Mouse (Mus musculus) olfactory bulb, adult 2 months (tissue): ENCODE results near the gene Rorc. TPM values are rescaled to one million over a fixed set of nuclear protein-coding genes. Genes with fewer than 3 reads are reported as not detected.
A peak's percentile ranks its signal among the peaks of the same experiment; 100 is the strongest.

Experiments
- H3K27ac ChIP-seq: fragments of 200-500 bp; 2 replicates; pipeline ENCODE4 v1.5.1; 2012; ENCODE audit warnings: low read depth, low read length; ENCODE audit not compliant: insufficient read depth
- H3K4me1 ChIP-seq: fragments of 200-500 bp; 2 replicates; pipeline ENCODE4 v1.6.1; 2012; ENCODE audit warnings: low read length; ENCODE audit not compliant: control insufficient read depth, insufficient read depth
- H3K4me3 ChIP-seq: fragments of 200-500 bp; 2 replicates; pipeline ENCODE4 v1.5.1; 2012; ENCODE audit warnings: mild to moderate bottlenecking, low read depth, low read length, moderate library complexity; ENCODE audit not compliant: insufficient read depth
- CTCF ChIP-seq: fragments of 200-500 bp; IDR thresholded peaks from 2 replicates; pipeline ENCODE4 v1.5.1; 2012; ENCODE audit warnings: low read depth, mild to moderate bottlenecking, low read length, moderate library complexity; ENCODE audit not compliant: insufficient read depth
- POLR2A ChIP-seq: fragments of 200-500 bp; IDR thresholded peaks from 2 replicates; pipeline ENCODE4 v1.6.1; 2012; ENCODE audit warnings: mild to moderate bottlenecking, low read depth, low read length, moderate library complexity; ENCODE audit not compliant: insufficient read depth
- WGBS: fragments of 180-500 bp; shearing (Covaris S2); methylation state at CpG from one replicate; pipeline ENCODE4 v1.1.7; 2018; 5-methylcytosine and 5-hydroxymethylcytosine counted together
- polyA plus RNA-seq: library from polyadenylated mRNA; stranded (reverse); fragments of >200 nt; gene quantifications from 2 replicates; pipeline ENCODE4 v1.2.4, GENCODE M21; 2012; ENCODE audit warnings: low replicate concordance; ENCODE audit not compliant: missing spikeins, insufficient read depth, insufficient read length

Rorc gene
- polyA plus RNA-seq, 1 experiment = 118 TPM

- TF ChIP-seq POLR2A (no peak), CTCF (no peak)
- Histone ChIP-seq H3K27ac (no peak overlapping the region), H3K4me1 (peaks cover 11% of the 10 kb centered on the region), H3K4me3 (peak overlapping the region; percentile 44)
- WGBS = 1% methylated on average over 20 of the region's 20 CpGs
These were observed 26.4 kb downstream of the Rorc start for GRCm38 (mm10) chr3:94398943-94399481.

GRCm38 (mm10) chr3:94399663-94400310 is 27.2 kb downstream of the Rorc start:
- TF ChIP-seq POLR2A (no peak), CTCF (no peak)
- 0 out of 2 replicates have a peak overlapping the region, but pooled peaks have one; percentile 44 for H3K4me3 ChIP-seq
- peaks cover 18% of the 10 kb centered on the region for H3K4me1 ChIP-seq
- no peak overlapping the region for H3K27ac ChIP-seq
- 57% methylated on average over 5 of the region's 5 CpGs for WGBS

- 86% methylated on average over 8 of the region's 8 CpGs for WGBS
- Histone ChIP-seq H3K4me3 (no peak overlapping the region), H3K4me1 (peaks cover 20% of the 10 kb centered on the region), H3K27ac (no peak overlapping the region)
- TF ChIP-seq POLR2A (no peak), CTCF (no peak)
These were observed 29.9 kb downstream of the Rorc start for GRCm38 (mm10) chr3:94402451-94402850.

GRCm38 (mm10) chr3:94404366-94405054 is 31.9 kb downstream of the Rorc start:
- 12% methylated on average over 7 of the region's 7 CpGs for WGBS
- TF ChIP-seq POLR2A = no peak
- no peak for TF ChIP-seq CTCF
- peaks cover 17% of the 10 kb centered on the region for H3K4me1 ChIP-seq
- no peak overlapping the region for H3K4me3 ChIP-seq
- no peak overlapping the region; the same call in 1 of the 2 replicates for H3K27ac ChIP-seq

GRCm38 (mm10) chr3:94405561-94405960 is 33.0 kb downstream of the Rorc start:
- Histone ChIP-seq H3K27ac (no peak overlapping the region), H3K4me1 (peaks cover 17% of the 10 kb centered on the region), H3K4me3 (no peak overlapping the region)
- 76% methylated on average over 4 of the region's 4 CpGs for WGBS
- TF ChIP-seq POLR2A = no peak
- no peak for TF ChIP-seq CTCF

GRCm38 (mm10) chr3:94412530-94412929 is 39.9 kb downstream of the Rorc start:
- TF ChIP-seq CTCF (no peak), POLR2A (no peak)
- H3K27ac ChIP-seq = peak overlapping the region; percentile 77
- 0 out of 2 replicates have a peak, but pooled peaks cover 3% of the 10 kb centered on the region for H3K4me1 ChIP-seq
- WGBS = under 1% methylated on average over 25 of the region's 25 CpGs
- H3K4me3 ChIP-seq = peak overlapping the region; percentile 79

- 3% methylated on average over 52 of the region's 52 CpGs for WGBS
- Histone ChIP-seq H3K4me1 (0 out of 2 replicates have a peak, but pooled peaks cover 3% of the 10 kb centered on the region), H3K4me3 (peak within 1 kb of the TSS; percentile 79), H3K27ac (peak within 1 kb of the TSS; percentile 77)
- no peak for TF ChIP-seq CTCF
- peak; percentile 79 for TF ChIP-seq POLR2A
These were observed 40.6 kb downstream of the Rorc start, which contains the start of gene Tdrkh for GRCm38 (mm10) chr3:94413031-94413679. Tdrkh (plus strand) TSS chr3:94413273.

- WGBS = 82% methylated on average over 2 of the region's 2 CpGs
- Histone ChIP-seq H3K4me1 (no peaks in the 10 kb centered on the region), H3K4me3 (no peak overlapping the region), H3K27ac (no peak overlapping the region)
- TF ChIP-seq CTCF (no peak), POLR2A (no peak)
These were observed 58.4 kb downstream of the Rorc start for GRCm38 (mm10) chr3:94430980-94431379.
